Mouse (Mus musculus) lung, postnatal 0 days (tissue): ENCODE data around the gene Maco1.

Experiments
- CTCF ChIP-seq: IDR thresholded peaks from 2 replicates; pipeline ENCODE4 v1.5.1; 2016; ENCODE audit warnings: antibody characterized with exemption, mild to moderate bottlenecking
- EP300 ChIP-seq: IDR thresholded peaks from 2 replicates; pipeline ENCODE4 v1.6.1; 2016; ENCODE audit warnings: antibody characterized with exemption, mild to moderate bottlenecking, control low read depth

DNA sequence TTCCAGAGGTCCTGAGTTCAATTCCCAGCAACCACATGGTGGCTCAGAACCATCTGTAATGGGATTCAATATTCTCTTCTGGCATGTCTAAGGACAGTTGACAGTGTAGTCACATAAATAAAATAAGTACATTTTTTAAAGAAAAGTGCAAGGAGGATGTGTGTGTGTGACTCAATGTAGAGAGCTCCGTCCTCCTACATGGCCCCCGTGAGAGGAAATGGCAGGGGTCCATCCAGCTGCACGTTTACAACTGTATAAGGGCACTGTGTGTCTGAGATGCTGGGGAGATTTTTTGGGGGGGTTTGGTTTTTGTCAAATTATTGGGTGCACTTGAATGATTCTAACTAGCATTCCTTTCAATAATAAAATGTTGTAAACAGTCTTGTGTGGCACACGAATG, 17.7 kb downstream of the Maco1 start:
- TF ChIP-seq CTCF (no peak), EP300 (no peak)
